ENCODE assay signal across 7 mouse cellular contexts in genomic region chr1:75422216-75422822, GRCm38 (mm10). TPM values are rescaled to one million over a fixed set of nuclear protein-coding genes. Genes with fewer than 3 reads are reported as not detected.
DNase-seq lines count a peak whose midpoint lies in the region; ATAC-seq and TF ChIP-seq lines count a peak whose summit lies in the region.

No protein-coding gene starts in this region.

- whole genome bisulfite sequencing in lung, embryonic 14.5 days, result 14% methylated on average over 32 of the region's 32 CpGs
- WGBS in forebrain, embryonic 13.5 days, result 3% methylated on average over 30 of the region's 32 CpGs
- WGBS in intestine, embryonic 16.5 days, result 22% methylated on average over 32 of the region's 32 CpGs
- WGBS in neural tube, embryonic 13.5 days, result 6% methylated on average over 32 of the region's 32 CpGs

- peak overlapping the region; percentile 36 for H3K4me3 ChIP-seq in lung, embryonic 14.5 days (ENCODE audit: low read depth, low read length)
- H3K4me3 ChIP-seq in forebrain, embryonic 13.5 days, result peak overlapping the region; percentile 39
- H3K4me3 ChIP-seq in intestine, embryonic 16.5 days (ENCODE audit: low read length), result peak overlapping the region; percentile 42
- H3K4me3 ChIP-seq in neural tube, embryonic 13.5 days, result peak overlapping the region; percentile 35

- H3K36me3 ChIP-seq in lung, embryonic 14.5 days (ENCODE audit: insufficient read depth), result peaks cover 16% of the 10 kb centered on the region; the same call in 1 of the 2 replicates
- H3K36me3 ChIP-seq in forebrain, embryonic 13.5 days (ENCODE audit: poor library complexity, severe bottlenecking), result no peaks in the 10 kb centered on the region
- H3K36me3 ChIP-seq in intestine, embryonic 16.5 days (ENCODE audit: control insufficient read depth, insufficient read depth, low read length), result no peaks in the 10 kb centered on the region
- H3K36me3 ChIP-seq in neural tube, embryonic 13.5 days, result peaks cover 15% of the 10 kb centered on the region; the same call in 1 of the 2 replicates

- H3K9ac ChIP-seq in lung, embryonic 14.5 days, result peak overlapping the region; percentile 38
- peak overlapping the region; percentile 52; the same call in 1 of the 2 replicates for H3K9ac ChIP-seq in forebrain, embryonic 13.5 days
- peak overlapping the region; percentile 53 for H3K9ac ChIP-seq in intestine, embryonic 16.5 days (ENCODE audit: low read depth, low read length)
- peak overlapping the region; percentile 66 for H3K9ac ChIP-seq in neural tube, embryonic 13.5 days

- peak; percentile 24 for DNase-seq in lung, embryonic 14.5 days
- no peak for DNase-seq in lung, postnatal 10 days
- no peak for DNase-seq in urinary bladder, adult 2 months (ENCODE audit: low spot score)
- no peak for DNase-seq in right cerebral cortex, postnatal 36 days (ENCODE audit: low spot score in 2 of 2)

- H3K27ac ChIP-seq in lung, embryonic 14.5 days (ENCODE audit: low read depth), result no peak overlapping the region
- no peak overlapping the region for H3K27ac ChIP-seq in forebrain, embryonic 13.5 days
- no peak overlapping the region for H3K27ac ChIP-seq in intestine, embryonic 16.5 days (ENCODE audit: low read length)
- H3K27ac ChIP-seq in neural tube, embryonic 13.5 days (replicated peaks), result no peak overlapping the region

- peaks cover 47% of the 10 kb centered on the region for H3K27me3 ChIP-seq in lung, embryonic 14.5 days (ENCODE audit: insufficient read depth, low read length)
- H3K27me3 ChIP-seq in forebrain, embryonic 13.5 days, result peaks cover 75% of the 10 kb centered on the region
- peaks cover 38% of the 10 kb centered on the region for H3K27me3 ChIP-seq in intestine, embryonic 16.5 days (replicated peaks; ENCODE audit: control insufficient read depth, insufficient read depth, low read length)
- H3K27me3 ChIP-seq in neural tube, embryonic 13.5 days, result peaks cover 65% of the 10 kb centered on the region

- peak; percentile 39; the same call in 1 of the 2 replicates for ATAC-seq in lung, embryonic 14.5 days (ENCODE audit: insufficient read depth)
- 0 out of 2 replicates have a peak, but pooled peaks have one; percentile 28 for ATAC-seq in forebrain, embryonic 13.5 days
- ATAC-seq in intestine, embryonic 16.5 days, result peak; percentile 4; the same call in 1 of the 2 replicates
- no peak for ATAC-seq in neural tube, embryonic 13.5 days (ENCODE audit: low read depth)

- H3K9me3 ChIP-seq in lung, embryonic 14.5 days (ENCODE audit: low read depth, low read length), result no peaks in the 10 kb centered on the region
- H3K9me3 ChIP-seq in forebrain, embryonic 13.5 days (replicated peaks), result no peaks in the 10 kb centered on the region
- no peaks in the 10 kb centered on the region for H3K9me3 ChIP-seq in intestine, embryonic 16.5 days (ENCODE audit: control insufficient read depth, low read length)
- no peaks in the 10 kb centered on the region for H3K9me3 ChIP-seq in neural tube, embryonic 13.5 days

- no peak for TF ChIP-seq CTCF in lung, embryonic 14.5 days (IDR thresholded peaks at IDR 0.05; ENCODE audit: low read depth)

- H3K4me1 ChIP-seq in lung, embryonic 14.5 days (ENCODE audit: insufficient read depth), result 0 out of 2 replicates have a peak, but pooled peaks cover 6% of the 10 kb centered on the region
- H3K4me1 ChIP-seq in forebrain, embryonic 13.5 days, result peaks cover 18% of the 10 kb centered on the region
- H3K4me1 ChIP-seq in intestine, embryonic 16.5 days (ENCODE audit: control insufficient read depth, insufficient read depth, low read length), result peaks cover 10% of the 10 kb centered on the region
- H3K4me1 ChIP-seq in neural tube, embryonic 13.5 days (replicated peaks), result peaks cover 28% of the 10 kb centered on the region

- peak overlapping the region; percentile 65 for H3K4me2 ChIP-seq in lung, embryonic 14.5 days
- peak overlapping the region; percentile 61 for H3K4me2 ChIP-seq in forebrain, embryonic 13.5 days
- peak overlapping the region; percentile 69 for H3K4me2 ChIP-seq in intestine, embryonic 16.5 days (ENCODE audit: low read depth, low read length)
- H3K4me2 ChIP-seq in neural tube, embryonic 13.5 days, result peak overlapping the region; percentile 60

RNA-seq across cellular contexts. Expression of gene Gmppa, which starts 13.4 kb away (rescaled TPM):
- 61.2 and 67.3 TPM in 2 replicates for polyA plus RNA-seq in lung, embryonic 14.5 days (2014; fragmentation: Nextera tagmentation; extraction: Ambion mirVana)
- 53.7 and 62.7 TPM in 2 replicates for polyA plus RNA-seq in forebrain, embryonic 13.5 days (2015; fragmentation: Nextera tagmentation; extraction: Ambion mirVana)
- polyA plus RNA-seq in intestine, embryonic 16.5 days (2015; fragmentation: Nextera tagmentation; extraction: Ambion mirVana), result 134 and 137 TPM in 2 replicates
- polyA plus RNA-seq in neural tube, embryonic 13.5 days (2015; fragmentation: Nextera tagmentation; extraction: Ambion mirVana), result 74.4 and 75.9 TPM in 2 replicates
- polyA plus RNA-seq in urinary bladder, adult 2 months (2012; rRNA removed), result 140 and 188 TPM in 2 replicates

RNA-seq across cellular contexts. Expression of gene Asic4, which starts 27.9 kb away (rescaled TPM):
- polyA plus RNA-seq in lung, embryonic 14.5 days (2014; fragmentation: Nextera tagmentation; extraction: Ambion mirVana), result 0.12 and 0.18 TPM in 2 replicates
- 4.0 and 5.4 TPM in 2 replicates for polyA plus RNA-seq in forebrain, embryonic 13.5 days (2015; fragmentation: Nextera tagmentation; extraction: Ambion mirVana)
- polyA plus RNA-seq in intestine, embryonic 16.5 days (2015; fragmentation: Nextera tagmentation; extraction: Ambion mirVana), result 2.0 and 2.4 TPM in 2 replicates
- polyA plus RNA-seq in neural tube, embryonic 13.5 days (2015; fragmentation: Nextera tagmentation; extraction: Ambion mirVana), result 28.7 and 28.8 TPM in 2 replicates
- 0.03 and 0.06 TPM in 2 replicates for polyA plus RNA-seq in urinary bladder, adult 2 months (2012; rRNA removed)

RNA-seq across cellular contexts. Expression of gene Speg, which starts 47.2 kb away (rescaled TPM):
- 40.1 and 44.7 TPM in 2 replicates for polyA plus RNA-seq in lung, embryonic 14.5 days (2014; fragmentation: Nextera tagmentation; extraction: Ambion mirVana)
- polyA plus RNA-seq in forebrain, embryonic 13.5 days (2015; fragmentation: Nextera tagmentation; extraction: Ambion mirVana), result 7.6 and 9.0 TPM in 2 replicates
- polyA plus RNA-seq in intestine, embryonic 16.5 days (2015; fragmentation: Nextera tagmentation; extraction: Ambion mirVana), result 33.5 and 35.2 TPM in 2 replicates
- 17.8 and 21.4 TPM in 2 replicates for polyA plus RNA-seq in neural tube, embryonic 13.5 days (2015; fragmentation: Nextera tagmentation; extraction: Ambion mirVana)
- polyA plus RNA-seq in urinary bladder, adult 2 months (2012; rRNA removed), result 91.1 and 102 TPM in 2 replicates

RNA-seq across cellular contexts. Expression of gene Chpf, which starts 56.8 kb away (rescaled TPM):
- polyA plus RNA-seq in lung, embryonic 14.5 days (2014; fragmentation: Nextera tagmentation; extraction: Ambion mirVana), result 32.8 and 35.1 TPM in 2 replicates
- polyA plus RNA-seq in forebrain, embryonic 13.5 days (2015; fragmentation: Nextera tagmentation; extraction: Ambion mirVana), result 16.9 and 18.6 TPM in 2 replicates
- polyA plus RNA-seq in intestine, embryonic 16.5 days (2015; fragmentation: Nextera tagmentation; extraction: Ambion mirVana), result 25.2 and 28.8 TPM in 2 replicates
- polyA plus RNA-seq in neural tube, embryonic 13.5 days (2015; fragmentation: Nextera tagmentation; extraction: Ambion mirVana), result 39.1 and 41.0 TPM in 2 replicates
- polyA plus RNA-seq in urinary bladder, adult 2 months (2012; rRNA removed), result 65.0 and 69.4 TPM in 2 replicates

RNA-seq across cellular contexts. Expression of gene Tmem198, which starts 57.0 kb away (rescaled TPM):
- polyA plus RNA-seq in lung, embryonic 14.5 days (2014; fragmentation: Nextera tagmentation; extraction: Ambion mirVana), result 0.26 and 0.72 TPM in 2 replicates
- 34.0 and 35.5 TPM in 2 replicates for polyA plus RNA-seq in forebrain, embryonic 13.5 days (2015; fragmentation: Nextera tagmentation; extraction: Ambion mirVana)
- polyA plus RNA-seq in intestine, embryonic 16.5 days (2015; fragmentation: Nextera tagmentation; extraction: Ambion mirVana), result 1.5 and 1.9 TPM in 2 replicates
- polyA plus RNA-seq in neural tube, embryonic 13.5 days (2015; fragmentation: Nextera tagmentation; extraction: Ambion mirVana), result 37.2 and 40.9 TPM in 2 replicates
- 1.1 and 1.6 TPM in 2 replicates for polyA plus RNA-seq in urinary bladder, adult 2 months (2012; rRNA removed)
